Mouse (Mus musculus) ovary, adult 10 weeks (tissue): ENCODE data around the gene Cutc. TPM values are rescaled to one million over a fixed set of nuclear protein-coding genes. Genes with fewer than 3 reads are reported as not detected.

Source experiments
- polyA plus RNA-seq: library from polyadenylated mRNA; stranded (reverse); fragments of 350-450 nt; fragmentation: Illumina TruSeq; extraction: RNeasy Lipid Tissue Mini Kit (QIAGEN cat#74804); gene quantifications from one replicate; pipeline ENCODE4 v1.2.3, GENCODE M21; 2014

Cutc gene
- polyA plus RNA-seq, result 31.9 TPM

DNA sequence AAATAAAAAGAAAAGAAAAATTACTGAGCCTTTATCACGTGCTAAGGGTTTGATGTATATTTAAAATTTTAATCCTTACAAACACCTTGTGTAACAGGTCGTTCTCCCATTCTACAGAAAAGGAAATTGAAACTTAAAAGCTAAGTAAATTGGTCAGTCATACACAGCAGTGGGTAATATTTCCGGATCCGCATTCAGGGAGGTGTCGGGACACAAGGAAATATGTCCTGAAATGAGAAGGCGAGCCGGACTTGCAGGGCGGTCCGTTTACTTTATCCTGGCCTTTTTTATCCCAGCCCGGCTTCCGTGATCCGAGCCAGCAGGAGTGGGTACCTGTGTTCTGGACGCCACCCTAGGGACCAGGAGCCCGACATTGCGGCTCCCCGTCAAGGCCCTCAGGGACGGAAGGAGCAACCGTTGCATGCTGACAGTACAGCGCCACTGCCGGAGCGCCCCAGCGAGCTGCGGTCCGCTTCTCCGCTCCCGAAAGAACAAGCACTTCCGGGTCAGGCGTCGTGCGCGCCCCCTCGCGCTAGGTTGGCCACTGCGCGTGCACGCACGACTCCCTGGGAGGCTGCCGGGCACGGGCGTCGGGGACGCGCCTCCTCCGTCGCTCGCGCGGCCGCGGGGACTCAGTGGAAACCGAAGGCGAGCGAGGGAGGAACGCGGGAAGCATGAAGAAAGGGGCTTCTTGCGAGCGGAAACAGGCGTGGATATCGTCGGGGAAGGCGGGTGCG lies at the start of gene Cutc, which contains the start of gene Cox15:
TSS of gene Cutc (plus strand) at position 508 of the 737 bp plus-strand sequence.
TSS of gene Cox15 (minus strand) at position 512 of the 737 bp plus-strand sequence.

DNA sequence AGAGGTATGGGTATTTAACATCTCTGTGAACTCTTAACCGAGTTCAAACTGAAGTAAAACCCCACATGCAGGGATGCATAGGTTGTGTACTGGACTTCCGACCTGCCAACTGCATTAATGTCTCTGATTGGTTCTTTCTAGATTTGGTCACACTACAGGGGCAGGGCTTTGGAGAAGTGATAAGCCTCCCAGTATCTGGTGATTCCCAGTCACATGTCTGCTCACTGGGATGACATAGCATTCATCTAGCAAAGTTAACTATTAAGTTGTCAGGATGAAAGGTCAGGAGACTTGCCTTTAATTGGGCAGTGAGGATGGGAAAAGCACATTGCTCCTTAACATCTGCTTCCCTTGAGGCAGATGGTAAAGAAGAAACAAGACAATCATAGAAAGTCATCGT lies 29.2 kb downstream of the Cutc start, which contains the start of gene Abcc2:
TSS of gene Abcc2 (plus strand) at position 213 of the 400 bp plus-strand sequence.

Other genes starting within 250 kb of the Cutc start
- gene Got1, start 228.4 kb upstream of the Cutc start, polyA plus RNA-seq, result 5.6 TPM
- gene Nkx2-3, start 140.7 kb upstream of the Cutc start, polyA plus RNA-seq, result not detected
- 4.7 TPM for gene Slc25a28, start 78.1 kb upstream of the Cutc start, polyA plus RNA-seq
- gene Entpd7, start 63.3 kb upstream of the Cutc start, polyA plus RNA-seq, result 3.9 TPM
- 13.2 TPM for gene Cox15, start within 50 bp of the Cutc start, polyA plus RNA-seq
- 0.68 TPM for gene Abcc2, start 29.2 kb downstream of the Cutc start, polyA plus RNA-seq
- gene Dnmbp, start 187.2 kb downstream of the Cutc start, polyA plus RNA-seq, result 5.6 TPM
- not detected for gene Cpn1, start 233.6 kb downstream of the Cutc start, polyA plus RNA-seq